Comparison of ENCODE assay signal across 22 mouse cellular contexts in the genomic region with DNA sequence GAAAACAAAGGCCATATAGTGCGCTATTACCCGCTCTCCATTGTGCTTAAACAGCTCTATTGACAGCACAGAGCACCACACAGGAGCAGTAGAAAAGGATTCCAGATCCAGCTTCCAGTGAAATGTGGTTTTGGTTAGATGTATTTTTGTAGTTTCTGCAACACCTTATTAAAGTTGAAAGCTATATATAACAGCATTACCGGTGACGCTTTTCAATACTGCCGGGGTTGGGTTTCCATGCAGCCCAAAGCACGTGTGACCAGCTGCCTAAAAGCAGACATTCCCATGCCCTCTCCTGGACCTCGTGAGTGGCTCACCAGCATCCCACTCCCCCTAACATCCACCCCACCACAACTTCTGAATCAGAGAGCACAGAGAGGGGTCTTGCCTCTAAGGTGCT. TPM values are rescaled to one million over a fixed set of nuclear protein-coding genes. Genes with fewer than 3 reads are reported as not detected.
DNase-seq lines count a peak whose midpoint lies in the region; ATAC-seq and TF ChIP-seq lines count a peak whose summit lies in the region.
"Had no signal": no experiment of that assay in that cellular context is flagged by ENCODE, and none has a peak within 500 bp of the region (broad histone marks: within the 10 kb centered on the region; RNA-seq: fewer than 3 reads in every experiment).

No protein-coding gene starts in this region.

- H3K36me3 ChIP-seq in forebrain, embryonic 16.5 days (ENCODE audit: control insufficient read depth, insufficient read depth), result no peaks in the 10 kb centered on the region
- H3K36me3 ChIP-seq in forebrain, embryonic 12.5 days (replicated peaks), result no peaks in the 10 kb centered on the region
- H3K36me3 ChIP-seq in midbrain, embryonic 11.5 days (ENCODE audit: control insufficient read depth, insufficient read depth, low read length), result no peaks in the 10 kb centered on the region
- no peaks in the 10 kb centered on the region for H3K36me3 ChIP-seq in midbrain, postnatal 0 days (ENCODE audit: insufficient read depth, low read length)
- no peaks in the 10 kb centered on the region for H3K36me3 ChIP-seq in limb, embryonic 13.5 days
- no peaks in the 10 kb centered on the region for H3K36me3 ChIP-seq in neural tube, embryonic 15.5 days
- H3K36me3 ChIP-seq: intestine, embryonic 15.5 days had no signal

- H3K27me3 ChIP-seq in forebrain, embryonic 16.5 days (replicated peaks; ENCODE audit: control insufficient read depth, insufficient read depth, low read length), result no peaks in the 10 kb centered on the region
- peaks cover 16% of the 10 kb centered on the region for H3K27me3 ChIP-seq in forebrain, embryonic 12.5 days
- no peaks in the 10 kb centered on the region for H3K27me3 ChIP-seq in midbrain, embryonic 11.5 days (ENCODE audit: control insufficient read depth, insufficient read depth, low read length)
- H3K27me3 ChIP-seq in midbrain, postnatal 0 days (ENCODE audit: insufficient read depth, low read length), result no peaks in the 10 kb centered on the region
- peaks cover 71% of the 10 kb centered on the region for H3K27me3 ChIP-seq in limb, embryonic 13.5 days
- no peaks in the 10 kb centered on the region for H3K27me3 ChIP-seq in neural tube, embryonic 15.5 days (replicated peaks)
- H3K27me3 ChIP-seq: intestine, embryonic 15.5 days; midbrain, embryonic 12.5 days had no signal

- 0 out of 2 replicates have a peak, but pooled peaks have one; percentile 24 for ATAC-seq in forebrain, embryonic 16.5 days
- no peak for ATAC-seq in forebrain, embryonic 12.5 days (ENCODE audit: low FRiP score)
- 0 out of 2 replicates have a peak, but pooled peaks have one; percentile 33 for ATAC-seq in midbrain, embryonic 11.5 days (ENCODE audit: low FRiP score)
- no peak for ATAC-seq in midbrain, postnatal 0 days (ENCODE audit: low FRiP score)
- peak; percentile 75 for ATAC-seq in limb, embryonic 13.5 days (ENCODE audit: low FRiP score, low read depth)
- ATAC-seq in neural tube, embryonic 15.5 days (ENCODE audit: low FRiP score), result 0 out of 2 replicates have a peak, but pooled peaks have one; percentile 9
- ATAC-seq: hindbrain, embryonic 16.5 days; intestine, embryonic 15.5 days; liver, postnatal 0 days; lung, postnatal 0 days had no signal

- WGBS in forebrain, embryonic 16.5 days, result 71% methylated on average over 7 of the region's 7 CpGs
- WGBS in forebrain, embryonic 12.5 days, result 72% methylated on average over 7 of the region's 7 CpGs
- 80% methylated on average over 7 of the region's 7 CpGs for WGBS in midbrain, embryonic 11.5 days
- 59% methylated on average over 7 of the region's 7 CpGs for WGBS in midbrain, postnatal 0 days
- 15% methylated on average over 7 of the region's 7 CpGs for WGBS in limb, embryonic 13.5 days
- 26% methylated on average over 7 of the region's 7 CpGs for WGBS in neural tube, embryonic 15.5 days

- no peak overlapping the region for H3K4me2 ChIP-seq in forebrain, embryonic 16.5 days (ENCODE audit: low read length)
- H3K4me2 ChIP-seq in forebrain, embryonic 12.5 days, result no peak overlapping the region
- no peak overlapping the region for H3K4me2 ChIP-seq in midbrain, embryonic 11.5 days
- H3K4me2 ChIP-seq in midbrain, postnatal 0 days (ENCODE audit: low read depth, low read length, poor library complexity, severe bottlenecking), result no peak overlapping the region
- H3K4me2 ChIP-seq in limb, embryonic 13.5 days (replicated peaks), result peak overlapping the region; percentile 15; the same call in 1 of the 2 replicates
- H3K4me2 ChIP-seq in neural tube, embryonic 15.5 days, result no peak overlapping the region
- H3K4me2 ChIP-seq: intestine, embryonic 15.5 days; liver, embryonic 11.5 days; midbrain, embryonic 12.5 days had no signal

- H3K4me1 ChIP-seq in forebrain, embryonic 16.5 days (replicated peaks; ENCODE audit: control insufficient read depth, insufficient read depth, low read length), result peaks cover 25% of the 10 kb centered on the region
- peaks cover 34% of the 10 kb centered on the region for H3K4me1 ChIP-seq in forebrain, embryonic 12.5 days
- H3K4me1 ChIP-seq in midbrain, embryonic 11.5 days (ENCODE audit: control insufficient read depth, insufficient read depth, low read length), result peaks cover 7% of the 10 kb centered on the region; the same call in 1 of the 2 replicates
- H3K4me1 ChIP-seq in midbrain, postnatal 0 days (ENCODE audit: insufficient read depth, low read length), result peaks cover 6% of the 10 kb centered on the region; the same call in 1 of the 2 replicates
- peaks cover 54% of the 10 kb centered on the region for H3K4me1 ChIP-seq in limb, embryonic 13.5 days
- peaks cover 62% of the 10 kb centered on the region for H3K4me1 ChIP-seq in neural tube, embryonic 15.5 days

- no peak for TF ChIP-seq CTCF in midbrain, postnatal 0 days (IDR thresholded peaks at IDR 0.05)

- H3K27ac ChIP-seq in forebrain, embryonic 16.5 days (ENCODE audit: low read length), result no peak overlapping the region
- H3K27ac ChIP-seq in forebrain, embryonic 12.5 days, result no peak overlapping the region
- no peak overlapping the region for H3K27ac ChIP-seq in midbrain, embryonic 11.5 days (ENCODE audit: low read depth, low read length)
- H3K27ac ChIP-seq in midbrain, postnatal 0 days (ENCODE audit: low read depth, low read length), result no peak overlapping the region
- no peak overlapping the region for H3K27ac ChIP-seq in limb, embryonic 13.5 days
- peak overlapping the region; percentile 75 for H3K27ac ChIP-seq in neural tube, embryonic 15.5 days (replicated peaks)
- H3K27ac ChIP-seq: intestine, embryonic 15.5 days; macrophage; midbrain, embryonic 12.5 days had no signal

- H3K9ac ChIP-seq in forebrain, embryonic 16.5 days (replicated peaks; ENCODE audit: low read depth, low read length), result no peak overlapping the region
- no peak overlapping the region for H3K9ac ChIP-seq in forebrain, embryonic 12.5 days
- H3K9ac ChIP-seq in midbrain, embryonic 11.5 days (ENCODE audit: low read length), result no peak overlapping the region
- no peak overlapping the region; the same call in 1 of the 2 replicates for H3K9ac ChIP-seq in midbrain, postnatal 0 days (replicated peaks; ENCODE audit: low read length, poor library complexity, severe bottlenecking)
- no peak overlapping the region for H3K9ac ChIP-seq in limb, embryonic 13.5 days
- no peak overlapping the region for H3K9ac ChIP-seq in neural tube, embryonic 15.5 days (replicated peaks)
- H3K9ac ChIP-seq: intestine, embryonic 15.5 days; liver, postnatal 0 days; midbrain, embryonic 12.5 days had no signal

- H3K4me3 ChIP-seq in forebrain, embryonic 16.5 days (replicated peaks; ENCODE audit: low read length), result no peak overlapping the region
- H3K4me3 ChIP-seq in forebrain, embryonic 12.5 days (replicated peaks), result no peak overlapping the region
- no peak overlapping the region for H3K4me3 ChIP-seq in midbrain, embryonic 11.5 days (ENCODE audit: low read depth, low read length)
- H3K4me3 ChIP-seq in midbrain, postnatal 0 days (ENCODE audit: low read depth, low read length), result no peak overlapping the region
- H3K4me3 ChIP-seq in limb, embryonic 13.5 days, result no peak overlapping the region
- H3K4me3 ChIP-seq in neural tube, embryonic 15.5 days (replicated peaks), result no peak overlapping the region
- H3K4me3 ChIP-seq: intestine, embryonic 15.5 days; midbrain, embryonic 12.5 days had no signal

- no peaks in the 10 kb centered on the region for H3K9me3 ChIP-seq in forebrain, embryonic 16.5 days (ENCODE audit: control insufficient read depth, low read length)
- no peaks in the 10 kb centered on the region for H3K9me3 ChIP-seq in forebrain, embryonic 12.5 days
- no peaks in the 10 kb centered on the region for H3K9me3 ChIP-seq in midbrain, embryonic 11.5 days (ENCODE audit: control insufficient read depth, low read length)
- no peaks in the 10 kb centered on the region for H3K9me3 ChIP-seq in midbrain, postnatal 0 days (ENCODE audit: low read length)
- H3K9me3 ChIP-seq in limb, embryonic 13.5 days, result no peaks in the 10 kb centered on the region
- no peaks in the 10 kb centered on the region for H3K9me3 ChIP-seq in neural tube, embryonic 15.5 days (replicated peaks)
- H3K9me3 ChIP-seq: intestine, embryonic 15.5 days; midbrain, embryonic 12.5 days had no signal

- DNase-seq in midbrain, embryonic 11.5 days (ENCODE audit: low spot score, missing footprints), result no peak
- no peak for DNase-seq in midbrain, postnatal 0 days (ENCODE audit: low spot score)
- DNase-seq in spleen, adult 12 weeks (ENCODE audit: low spot score), result no peak
- DNase-seq: adrenal gland, adult 2 months; B cell, adult 2 months; gastrocnemius, postnatal 36 days; kidney, adult 9 months; kidney, postnatal 14 days; liver, postnatal 0 days; right cerebral cortex, postnatal 14 days; spleen, adult 18-20 months had no signal

RNA-seq across cellular contexts. Expression of gene Pknox2, which starts 23.8 kb away (rescaled TPM):
- 24.5 and 26.9 TPM in 2 replicates for polyA plus RNA-seq in forebrain, embryonic 16.5 days (2015; fragmentation: Nextera tagmentation; extraction: Ambion mirVana)
- 27.1 and 29.5 TPM in 2 replicates for polyA plus RNA-seq in forebrain, embryonic 12.5 days (2016; fragmentation: Nextera tagmentation; extraction: Ambion mirVana)
- 20.2 and 20.3 TPM in 2 replicates for polyA plus RNA-seq in midbrain, embryonic 11.5 days (2014; fragmentation: Nextera tagmentation; extraction: Ambion mirVana)
- 25.6 and 26.6 TPM in 2 replicates for total RNA-seq in midbrain, postnatal 0 days (2014; rRNA removed)
- 23.5 and 23.6 TPM in 2 replicates for polyA plus RNA-seq in midbrain, postnatal 0 days (2015; fragmentation: Nextera tagmentation; extraction: Ambion mirVana)
- polyA plus RNA-seq in limb, embryonic 13.5 days (2015; fragmentation: Nextera tagmentation; extraction: Ambion mirVana), result 14.5 and 16.1 TPM in 2 replicates
- polyA plus RNA-seq in neural tube, embryonic 15.5 days (2015; fragmentation: Nextera tagmentation; extraction: Ambion mirVana), result 46.1 and 52.3 TPM in 2 replicates
- total RNA-seq: MEL had no signal
- polyA plus RNA-seq: macrophage had no signal

Comparison
In these comparisons a context has a peak if more than half of its experiments do, and no peak if none do; other contexts are left out.
1. ATAC-seq: peak in forebrain, embryonic 16.5 days (single experiment), midbrain, embryonic 11.5 days (single experiment), limb, embryonic 13.5 days (single experiment) and neural tube, embryonic 15.5 days (single experiment); none in forebrain, embryonic 12.5 days (single experiment) and midbrain, postnatal 0 days (single experiment).